Mouse (Mus musculus) MEL (cell line): ENCODE measurements around the gene Palm. TPM values are rescaled to one million over a fixed set of nuclear protein-coding genes. Genes with fewer than 3 reads are reported as not detected.
A peak's percentile ranks its signal among the peaks of the same experiment; 100 is the strongest.

ENCODE experiments used
- DNase-seq: peaks from one replicate; pipeline ENCODE4 v3.0.0; 2011; ENCODE audit warnings: low read depth, low spot score
- H3K27ac ChIP-seq: 2 replicates; pipeline ENCODE4 v1.5.1; 2012; ENCODE audit warnings: low read depth, mild to moderate bottlenecking, control low read depth, low read length, moderate library complexity; ENCODE audit not compliant: control insufficient read depth
- H3K27me3 ChIP-seq, 2 experiments: fragments of 150-350 bp in 1 of 2; sonication (generic) in 1 of 2; 2 replicates each; pipeline ENCODE4 v1.6.1; 2012; ENCODE audit warnings: low read length in 2 of 2, mild to moderate bottlenecking in 2 of 2, improper control_type of control experiment in 1 of 2, moderate library complexity in 1 of 2; ENCODE audit not compliant: insufficient read depth in 2 of 2, control insufficient read depth in 1 of 2
- H3K36me3 ChIP-seq, 2 experiments: 2 replicates each; pipeline ENCODE4 v1.6.1; 2012 to 2014; ENCODE audit warnings: low read length in 2 of 2, improper control_type of control experiment in 1 of 2, inconsistent platforms in 1 of 2, mild to moderate bottlenecking in 1 of 2; ENCODE audit not compliant: insufficient read depth in 2 of 2, control insufficient read depth in 1 of 2
- H3K4me1 ChIP-seq, 2 experiments: fragments of 150-350 bp in 1 of 2; sonication (generic) in 1 of 2; 2 replicates each; pipeline ENCODE4 v1.6.1; 2012; ENCODE audit warnings: low read length in 2 of 2, improper control_type of control experiment in 1 of 2, mild to moderate bottlenecking in 1 of 2; ENCODE audit not compliant: insufficient read depth in 2 of 2, control insufficient read depth in 1 of 2
- H3K4me3 ChIP-seq, 2 experiments: fragments of 150-350 bp in 1 of 2; sonication (generic) in 1 of 2; 2 replicates each; pipeline ENCODE4 v1.5.1; 2012; ENCODE audit warnings: low read depth in 2 of 2, low read length in 2 of 2, mild to moderate bottlenecking in 2 of 2, moderate library complexity in 2 of 2, control low read depth in 1 of 2, improper control_type of control experiment in 1 of 2; ENCODE audit not compliant: control insufficient read depth in 1 of 2, insufficient read depth in 1 of 2
- H3K79me2 ChIP-seq: 2 replicates; pipeline ENCODE4 v1.6.1; 2012; ENCODE audit warnings: mild to moderate bottlenecking, low read length, moderate library complexity; ENCODE audit not compliant: control insufficient read depth, poor library complexity, insufficient read depth
- H3K9ac ChIP-seq: 2 replicates; pipeline ENCODE4 v1.6.1; 2012; ENCODE audit warnings: low read depth, mild to moderate bottlenecking, control low read depth, low read length, moderate library complexity; ENCODE audit not compliant: control insufficient read depth, poor library complexity, severe bottlenecking
- H3K9me3 ChIP-seq: fragments of 150-350 bp; sonication (generic); replicated peaks from 2 replicates; pipeline ENCODE4 v1.6.1; 2012; ENCODE audit warnings: mild to moderate bottlenecking, low read length, improper control_type of control experiment, moderate library complexity; ENCODE audit not compliant: insufficient read depth
- CTCF ChIP-seq, 3 experiments: IDR thresholded peaks in 2 of 3; conservative IDR thresholded peaks in 1 of 3; 2 replicates each; pipeline ENCODE4 v1.5.1; 2011 to 2012; ENCODE audit warnings: low read length in 3 of 3, low read depth in 2 of 3, mild to moderate bottlenecking in 2 of 3, improper control_type of control experiment in 1 of 3, inconsistent platforms in 1 of 3, mixed read lengths in 1 of 3, moderate library complexity in 1 of 3; ENCODE audit not compliant: control insufficient read depth in 1 of 3, insufficient read depth in 1 of 3, poor library complexity in 1 of 3, severe bottlenecking in 1 of 3
- EP300 ChIP-seq, 2 experiments: IDR thresholded peaks; 2 replicates each; pipeline ENCODE4 v1.6.1; 2011; ENCODE audit warnings: improper control_type of control experiment in 2 of 2, low read length in 2 of 2, low read depth in 1 of 2, mild to moderate bottlenecking in 1 of 2
- ETS1 ChIP-seq: IDR thresholded peaks from 2 replicates; pipeline ENCODE4 v1.6.1; 2012; ENCODE audit warnings: low read depth, mild to moderate bottlenecking, inconsistent platforms, low read length, improper control_type of control experiment, moderate library complexity
- HCFC1 ChIP-seq: IDR thresholded peaks from 2 replicates; pipeline ENCODE4 v1.6.1; 2012; ENCODE audit warnings: low read depth, mild to moderate bottlenecking, inconsistent platforms, low read length, improper control_type of control experiment, moderate library complexity
- JUND ChIP-seq: IDR thresholded peaks from 2 replicates; pipeline ENCODE4 v1.6.1; 2011; ENCODE audit warnings: low read depth, mild to moderate bottlenecking, improper control_type of control experiment, low read length
- MAFK ChIP-seq: IDR thresholded peaks from 2 replicates; pipeline ENCODE4 v1.6.1; 2011; ENCODE audit warnings: low read depth, mild to moderate bottlenecking, low read length, improper control_type of control experiment, borderline replicate concordance
- MXI1 ChIP-seq: IDR thresholded peaks from 2 replicates; pipeline ENCODE4 v1.6.1; 2011; ENCODE audit warnings: mild to moderate bottlenecking, low read depth, low read length, improper control_type of control experiment
- NELFE ChIP-seq: IDR thresholded peaks from 2 replicates; pipeline ENCODE4 v1.6.1; 2011; ENCODE audit warnings: low read depth, low read length, improper control_type of control experiment
- NRF1 ChIP-seq: IDR thresholded peaks from 2 replicates; pipeline ENCODE4 v1.6.1; 2014; ENCODE audit warnings: low read depth, mild to moderate bottlenecking, inconsistent platforms, low read length, improper control_type of control experiment, moderate library complexity; ENCODE audit not compliant: poor library complexity, insufficient read depth, severe bottlenecking
- POLR2A ChIP-seq, 2 experiments: IDR thresholded peaks; 2 replicates each; pipeline ENCODE4 v1.6.1; 2011 to 2012; ENCODE audit warnings: low read length in 2 of 2, mild to moderate bottlenecking in 2 of 2, control low read depth in 1 of 2, improper control_type of control experiment in 1 of 2, low read depth in 1 of 2, moderate library complexity in 1 of 2; ENCODE audit not compliant: control insufficient read depth in 1 of 2, insufficient read depth in 1 of 2, poor library complexity in 1 of 2
- POLR2AphosphoS2 ChIP-seq: IDR thresholded peaks from 2 replicates; pipeline ENCODE4 v1.6.1; 2011; ENCODE audit warnings: low read length, improper control_type of control experiment
- RAD21 ChIP-seq: IDR thresholded peaks from 2 replicates; pipeline ENCODE4 v1.6.1; 2011; ENCODE audit warnings: mild to moderate bottlenecking, low read depth, low read length, improper control_type of control experiment
- SIN3A ChIP-seq: IDR thresholded peaks from 2 replicates; pipeline ENCODE4 v1.6.1; 2012; ENCODE audit warnings: low read length, improper control_type of control experiment, inconsistent platforms
- SMC3 ChIP-seq: IDR thresholded peaks from 2 replicates; pipeline ENCODE4 v1.6.1; 2011; ENCODE audit warnings: low read depth, low read length, improper control_type of control experiment
- TAL1 ChIP-seq: IDR thresholded peaks from 2 replicates; pipeline ENCODE4 v1.6.1; 2012; ENCODE audit warnings: mild to moderate bottlenecking, inconsistent platforms, low read length, moderate library complexity, mixed read lengths
- TBP ChIP-seq: IDR thresholded peaks from 2 replicates; pipeline ENCODE4 v1.8.0; 2011; ENCODE audit warnings: low read depth, low read length, improper control_type of control experiment
- USF1 ChIP-seq: IDR thresholded peaks from 2 replicates; pipeline ENCODE4 v1.6.1; 2014; ENCODE audit warnings: low read depth, mild to moderate bottlenecking, inconsistent platforms, low read length, improper control_type of control experiment, moderate library complexity
- ZKSCAN1 ChIP-seq: IDR thresholded peaks from 2 replicates; pipeline ENCODE4 v1.6.1; 2012; ENCODE audit warnings: low read depth, mild to moderate bottlenecking, inconsistent platforms, low read length, improper control_type of control experiment, moderate library complexity
- ZMIZ1 ChIP-seq: IDR thresholded peaks from 2 replicates; pipeline ENCODE4 v1.6.1; 2012; ENCODE audit warnings: low read depth, mild to moderate bottlenecking, inconsistent platforms, low read length, improper control_type of control experiment, moderate library complexity
- polyA plus RNA-seq, 2 experiments: library from polyadenylated mRNA; stranded (reverse) in 1 of 2; unstranded in 1 of 2; fragments of >175 nt in 1 of 2; fragments of >200 nt in 1 of 2; gene quantifications; 2 replicates each; pipeline versions ENCODE4 v1.2.1 to v1.2.4; 2012; ENCODE audit warnings: low replicate concordance in 2 of 2, low read depth in 1 of 2; ENCODE audit not compliant: insufficient read length in 2 of 2, insufficient read depth in 1 of 2, missing spikeins in 1 of 2
- total RNA-seq: library from RNA; depleted of rRNA; stranded (reverse); fragments of 300-350 nt; gene quantifications from 2 replicates; pipeline ENCODE4 v1.2.3, GENCODE M21; 2012; rRNA removed

Gene Palm
- total RNA-seq = 4.8 TPM in 2 replicates
- polyA plus RNA-seq = 10 to 100 TPM in 1 of 2 experiments, not detected in 1; 15.5 TPM

DNA sequence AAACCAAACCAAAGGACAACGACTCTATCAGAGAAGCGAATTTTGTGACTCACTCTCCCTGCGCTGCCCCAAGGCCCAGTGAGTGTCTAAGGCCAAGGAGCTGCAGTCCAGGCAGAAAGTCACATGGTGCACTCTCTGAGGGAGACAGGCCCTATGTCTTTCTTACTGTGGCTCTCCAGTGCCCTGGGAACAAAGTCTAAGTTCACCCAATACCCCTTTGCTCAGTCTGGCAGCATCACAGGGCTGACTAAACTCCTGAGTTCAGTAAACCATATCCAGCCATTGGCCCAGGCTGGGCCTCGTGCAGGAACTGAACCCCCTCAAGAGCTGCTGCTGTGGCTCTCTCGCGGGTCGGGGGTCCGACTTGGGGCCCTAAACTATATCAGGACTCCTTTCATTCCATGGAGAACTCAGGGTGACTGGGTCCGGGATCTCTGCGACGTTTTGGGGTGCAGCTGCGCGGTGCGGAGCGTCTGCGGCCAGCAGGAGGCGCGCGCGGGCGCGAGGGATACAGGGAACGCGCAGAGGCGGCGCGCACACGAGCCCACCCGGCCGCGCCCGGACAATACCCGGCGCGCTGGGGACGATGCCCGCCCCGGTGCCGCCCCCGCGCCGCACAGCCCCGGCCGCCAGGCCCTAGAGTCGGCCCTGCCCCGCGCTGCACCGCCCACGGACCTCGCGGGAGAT lies at the start of gene Palm:
TSS of gene Palm (plus strand) at position 522 of the 687 bp plus-strand sequence.
- Histone ChIP-seq H3K9me3 (no peaks in the 10 kb centered on the region), H3K4me3 (peak within 1 kb of the TSS; percentile 64 to 78), H3K27me3 (no peaks in the 10 kb centered on the region)
- peak; percentile 80 for DNase-seq
- TF ChIP-seq MXI1 (peak; percentile 26; the same call in 1 of the 2 replicates), ZKSCAN1 (no peak), SIN3A (peak; percentile 56), JUND (no peak), NELFE (peak; percentile 45; the same call in 1 of the 2 replicates), TAL1 (no peak), MAFK (no peak), HCFC1 (peak; percentile 32; the same call in 1 of the 2 replicates), CTCF (IDR thresholded peaks at IDR 0.05 in 2 of 3, conservative IDR thresholded peaks at IDR 0.05 in 1 of 3; ENCODE audit: control insufficient read depth in 1 of 3, insufficient read depth in 1 of 3, low read depth in 2 of 3, low read length in 3 of 3, poor library complexity in 1 of 3, severe bottlenecking in 1 of 3) (peak; percentile 71 to 91 (median 82); a peak in 5 of 6 replicates), RAD21 (peak; percentile 29), USF1 (peak; percentile 11; the same call in 1 of the 2 replicates), SMC3 (peak; percentile 77), TBP (no peak), ZMIZ1 (no peak), EP300 (IDR thresholded peaks at IDR 0.05; ENCODE audit: low read depth in 1 of 2, low read length in 2 of 2) (no peak), POLR2A (IDR thresholded peaks at IDR 0.05; ENCODE audit: control insufficient read depth in 1 of 2, insufficient read depth in 1 of 2, low read depth in 1 of 2, low read length in 2 of 2, poor library complexity in 1 of 2) (peak in 1 of 2 experiments; percentile 50; a peak in 2 of 4 replicates), ETS1 (0 out of 2 replicates have a peak, but pooled peaks have one; percentile 10), NRF1 (peak; percentile 60; the same call in 1 of the 2 replicates), POLR2AphosphoS2 (no peak)
- TF ChIP-seq, all 39 proteins: peak for 11
- H3K36me3 ChIP-seq = peaks cover 0 to 8% of the 10 kb centered on the region in 2 experiments; a peak in 1 of 4 replicates
- no peak within 1 kb of the TSS for H3K27ac ChIP-seq
- peak within 1 kb of the TSS; percentile 82 for H3K9ac ChIP-seq
- H3K4me1 ChIP-seq = peaks cover 4 to 27% of the 10 kb centered on the region in 2 experiments
- no peaks in the 10 kb centered on the region for H3K79me2 ChIP-seq
